Mouse (Mus musculus): ENCODE measurements around the gene Ube2h. TPM values are rescaled to one million over a fixed set of nuclear protein-coding genes. Genes with fewer than 3 reads are reported as not detected.

The Ube2h gene
- polyA plus RNA-seq, 1 experiment = 58.7 TPM

DNA sequence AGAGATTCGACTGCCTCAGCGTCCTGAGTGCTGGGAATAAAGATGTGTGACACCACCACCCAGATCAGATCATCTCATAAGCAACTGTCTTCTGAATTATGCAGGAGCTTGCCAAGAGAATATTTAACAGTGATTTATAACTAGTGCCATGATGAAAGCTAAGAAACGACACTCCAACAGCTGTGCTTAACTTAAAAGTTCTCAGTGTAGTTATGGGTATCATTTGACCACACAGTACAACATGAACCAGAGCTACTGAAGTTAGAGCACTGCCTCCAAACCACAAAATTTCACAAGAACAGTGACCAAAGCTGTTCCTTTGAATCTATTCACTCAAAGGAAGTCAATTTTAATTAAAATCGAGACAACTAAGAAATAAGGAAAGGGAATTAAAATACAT lies 61.4 kb downstream of the Ube2h start:
- Histone ChIP-seq H3K4me3 (ENCODE audit: insufficient read depth, low read depth, low read length) (no peak overlapping the region), H3K27ac (replicated peaks; ENCODE audit: low read depth, low read length) (no peak overlapping the region), H3K4me1 (ENCODE audit: control insufficient read depth, insufficient read depth, insufficient read length, low read length) (no peaks in the 10 kb centered on the region)

DNA sequence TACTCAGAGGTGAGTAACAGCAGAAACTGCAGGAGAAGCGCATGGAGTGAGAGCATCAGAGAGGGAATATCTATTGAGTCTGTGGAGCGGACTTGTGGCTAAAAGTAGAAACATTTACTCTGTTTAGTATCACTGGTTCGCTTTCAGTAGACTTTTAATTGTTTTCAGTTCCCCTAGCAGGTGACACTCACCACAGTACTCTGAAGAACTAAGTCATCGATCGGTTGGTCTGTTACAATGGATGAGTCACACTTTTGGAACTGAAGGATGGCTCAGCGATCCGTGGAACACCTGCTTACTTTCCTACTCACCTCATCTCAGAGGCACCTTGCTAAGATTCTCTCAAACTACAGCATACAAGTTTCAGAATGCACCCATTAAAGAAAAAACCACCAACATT lies 64.2 kb downstream of the Ube2h start:
- H3K27ac ChIP-seq (replicated peaks; ENCODE audit: low read depth, low read length) = no peak overlapping the region
- H3K4me1 ChIP-seq (ENCODE audit: control insufficient read depth, insufficient read depth, insufficient read length, low read length) = no peaks in the 10 kb centered on the region
- H3K4me3 ChIP-seq (ENCODE audit: insufficient read depth, low read depth, low read length) = no peak overlapping the region

GRCm38 (mm10) chr6:30239207-30239606 lies 65.1 kb downstream of the Ube2h start:
- Histone ChIP-seq H3K27ac (replicated peaks; ENCODE audit: low read depth, low read length) (no peak overlapping the region), H3K4me3 (ENCODE audit: insufficient read depth, low read depth, low read length) (no peak overlapping the region), H3K4me1 (ENCODE audit: control insufficient read depth, insufficient read depth, insufficient read length, low read length) (no peaks in the 10 kb centered on the region)

- H3K27ac ChIP-seq (replicated peaks; ENCODE audit: low read depth, low read length) = no peak overlapping the region
These were observed 66.3 kb downstream of the Ube2h start for GRCm38 (mm10) chr6:30238079-30238478.

DNA sequence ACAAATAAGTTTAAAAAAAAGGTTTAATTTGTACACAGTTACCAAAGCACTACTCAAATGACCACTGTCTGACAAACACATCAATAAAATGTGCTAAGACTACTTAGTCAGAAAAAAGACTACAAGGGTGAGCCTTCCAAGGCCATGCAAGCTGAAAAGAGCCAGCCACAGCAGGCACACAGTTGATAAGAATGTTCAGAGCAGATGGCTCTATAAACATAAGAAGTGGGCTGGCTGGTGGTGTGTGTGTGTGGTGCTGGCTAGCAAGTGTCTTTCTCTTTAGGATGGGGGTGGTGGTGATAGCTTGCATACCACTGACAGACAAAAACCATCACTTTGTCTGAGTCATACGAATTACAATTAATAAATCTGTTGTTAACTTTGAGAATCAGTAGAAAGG lies 67.8 kb downstream of the Ube2h start:
- Histone ChIP-seq H3K4me3 (ENCODE audit: insufficient read depth, low read depth, low read length) (no peak overlapping the region), H3K27ac (replicated peaks; ENCODE audit: low read depth, low read length) (no peak overlapping the region)

More at GRCm38 (mm10) chr6:30238079-30238478, 66.3 kb downstream of the Ube2h start:
- Histone ChIP-seq H3K4me1 (ENCODE audit: control insufficient read depth, insufficient read depth, insufficient read length, low read length) (no peaks in the 10 kb centered on the region), H3K4me3 (ENCODE audit: insufficient read depth, low read depth, low read length) (no peak overlapping the region)

DNA sequence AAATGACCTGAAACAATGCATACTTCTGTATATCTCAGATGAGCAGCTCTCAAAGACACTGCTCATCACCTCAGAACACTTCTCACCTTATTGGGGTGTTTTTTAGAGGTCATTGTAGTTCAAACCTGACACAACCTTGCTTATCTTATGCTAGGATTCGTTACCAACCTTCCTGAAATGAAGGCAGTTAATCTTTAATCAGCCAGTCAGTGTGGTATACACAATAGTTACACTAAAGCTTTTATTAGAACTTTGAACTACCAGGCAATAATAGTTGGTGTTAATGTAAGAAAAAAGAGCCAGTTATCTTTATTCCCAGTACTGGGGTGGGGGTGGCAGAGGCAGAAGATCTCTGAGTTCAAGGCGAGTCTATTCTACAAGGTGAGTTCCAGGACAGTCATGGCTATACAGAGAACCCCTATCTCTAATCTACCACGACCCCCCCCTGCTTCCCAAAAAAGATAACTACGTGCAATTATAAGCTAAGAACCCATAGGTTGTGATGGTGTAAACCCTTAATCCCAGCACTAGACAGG lies 72.5 kb downstream of the Ube2h start:
- Histone ChIP-seq H3K4me3 (ENCODE audit: insufficient read depth, low read depth, low read length) (no peak overlapping the region), H3K27ac (replicated peaks; ENCODE audit: low read depth, low read length) (no peak overlapping the region), H3K4me1 (ENCODE audit: control insufficient read depth, insufficient read depth, insufficient read length, low read length) (peaks cover 5% of the 10 kb centered on the region)

More for the DNA sequence above, 67.8 kb downstream of the Ube2h start:
- no peaks in the 10 kb centered on the region for H3K4me1 ChIP-seq (ENCODE audit: control insufficient read depth, insufficient read depth, insufficient read length, low read length)

DNA sequence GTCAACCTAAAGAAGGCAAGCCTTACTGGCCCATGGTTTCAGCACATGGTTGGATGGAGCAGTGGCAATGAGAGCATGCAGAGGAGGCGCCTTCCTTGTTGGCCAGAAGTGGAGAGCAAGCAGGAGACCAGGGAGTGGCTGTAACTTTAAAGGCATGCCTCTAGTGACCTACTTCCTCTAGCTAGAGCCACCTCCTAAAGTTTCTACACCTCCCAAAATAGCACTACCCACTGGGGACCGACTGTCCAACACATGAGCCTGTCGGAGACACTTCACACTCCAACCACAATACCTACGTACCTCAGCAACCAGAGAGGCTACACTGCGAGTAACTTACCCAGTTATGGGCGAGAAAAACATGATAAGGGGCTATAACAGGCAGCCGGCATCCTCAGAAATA lies 74.1 kb downstream of the Ube2h start:
- no peak overlapping the region for H3K27ac ChIP-seq (replicated peaks; ENCODE audit: low read depth, low read length)
- no peak overlapping the region for H3K4me3 ChIP-seq (ENCODE audit: insufficient read depth, low read depth, low read length)
- peaks cover 5% of the 10 kb centered on the region for H3K4me1 ChIP-seq (ENCODE audit: control insufficient read depth, insufficient read depth, insufficient read length, low read length)

DNA sequence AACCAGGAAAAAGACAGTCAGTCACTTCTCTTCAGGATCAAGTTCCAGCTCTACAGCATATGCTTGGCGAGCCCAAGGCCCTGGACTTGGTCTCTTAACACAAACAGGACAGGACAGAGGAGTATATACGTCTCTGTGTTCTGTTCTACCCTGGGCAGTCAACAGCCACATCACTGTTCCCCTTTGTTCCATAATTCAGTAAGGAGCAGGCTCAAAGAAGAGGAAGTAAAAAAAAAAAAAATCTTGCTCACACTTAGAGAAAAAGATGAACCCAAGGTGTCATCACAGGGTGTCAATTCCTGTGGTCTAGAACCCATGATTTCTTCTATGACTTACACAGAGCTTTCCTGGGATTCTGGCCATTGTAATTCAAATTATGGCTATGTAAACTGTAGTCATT lies 75.4 kb downstream of the Ube2h start:
- Histone ChIP-seq H3K4me3 (ENCODE audit: insufficient read depth, low read depth, low read length) (no peak overlapping the region), H3K27ac (replicated peaks; ENCODE audit: low read depth, low read length) (no peak overlapping the region), H3K4me1 (ENCODE audit: control insufficient read depth, insufficient read depth, insufficient read length, low read length) (peaks cover 6% of the 10 kb centered on the region)

DNA sequence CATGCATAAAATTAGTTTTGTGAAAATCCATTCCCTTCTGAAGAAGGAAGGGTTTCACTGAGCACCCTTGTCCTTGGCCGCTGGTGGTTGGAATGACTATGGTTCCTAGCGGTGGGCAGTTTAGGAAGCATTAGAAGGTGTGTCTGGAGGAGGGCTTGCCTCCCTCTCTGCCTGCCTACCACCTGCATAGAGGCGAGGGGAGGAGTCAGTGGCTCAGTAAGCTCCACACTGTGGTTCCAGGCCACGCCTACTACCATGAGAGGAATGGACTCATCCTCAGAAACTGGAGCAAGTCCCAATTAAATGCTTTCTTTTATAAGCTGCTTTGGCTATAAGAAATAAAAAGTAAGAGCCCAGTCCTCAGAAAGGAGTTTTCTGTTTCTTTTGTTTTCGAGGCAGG lies 76.0 kb downstream of the Ube2h start:
- H3K4me1 ChIP-seq (ENCODE audit: control insufficient read depth, insufficient read depth, insufficient read length, low read length) = peaks cover 6% of the 10 kb centered on the region
- H3K4me3 ChIP-seq (ENCODE audit: insufficient read depth, low read depth, low read length) = no peak overlapping the region
- H3K27ac ChIP-seq (replicated peaks; ENCODE audit: low read depth, low read length) = no peak overlapping the region

GRCm38 (mm10) chr6:30226971-30227700 lies 77.2 kb downstream of the Ube2h start:
- no peak overlapping the region for H3K4me3 ChIP-seq (ENCODE audit: insufficient read depth, low read depth, low read length)
- peaks cover 6% of the 10 kb centered on the region for H3K4me1 ChIP-seq (ENCODE audit: control insufficient read depth, insufficient read depth, insufficient read length, low read length)
- no peak overlapping the region for H3K27ac ChIP-seq (replicated peaks; ENCODE audit: low read depth, low read length)

- no peak overlapping the region for H3K4me3 ChIP-seq (ENCODE audit: insufficient read depth, low read depth, low read length)
- peaks cover 2% of the 10 kb centered on the region; the same call in 1 of the 2 replicates for H3K4me1 ChIP-seq (ENCODE audit: control insufficient read depth, insufficient read depth, insufficient read length, low read length)
- no peak overlapping the region for H3K27ac ChIP-seq (replicated peaks; ENCODE audit: low read depth, low read length)
These were observed 79.6 kb downstream of the Ube2h start for GRCm38 (mm10) chr6:30224693-30225092.

DNA sequence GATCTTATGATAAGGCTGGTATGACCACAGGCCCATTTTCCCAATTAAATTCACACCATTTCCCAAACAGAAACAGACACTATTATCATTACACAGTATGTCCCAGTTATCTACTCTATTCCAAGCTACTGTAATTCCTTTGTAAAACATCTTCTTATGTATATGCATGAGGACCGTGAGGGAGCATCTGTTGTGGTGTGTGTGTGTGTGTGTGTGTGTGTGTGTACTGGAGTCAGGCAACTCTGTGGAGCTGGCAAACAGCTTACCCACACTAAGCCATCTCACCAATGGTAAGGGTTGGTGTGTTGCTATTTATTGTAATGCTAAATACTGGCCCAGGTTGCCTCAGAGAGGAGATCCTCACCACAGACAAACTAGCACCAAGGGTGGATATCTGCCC lies 82.0 kb downstream of the Ube2h start:
- no peak overlapping the region for H3K4me3 ChIP-seq (ENCODE audit: insufficient read depth, low read depth, low read length)
- H3K4me1 ChIP-seq (ENCODE audit: control insufficient read depth, insufficient read depth, insufficient read length, low read length) = peaks cover 2% of the 10 kb centered on the region; the same call in 1 of the 2 replicates
- H3K27ac ChIP-seq (replicated peaks; ENCODE audit: low read depth, low read length) = no peak overlapping the region

DNA sequence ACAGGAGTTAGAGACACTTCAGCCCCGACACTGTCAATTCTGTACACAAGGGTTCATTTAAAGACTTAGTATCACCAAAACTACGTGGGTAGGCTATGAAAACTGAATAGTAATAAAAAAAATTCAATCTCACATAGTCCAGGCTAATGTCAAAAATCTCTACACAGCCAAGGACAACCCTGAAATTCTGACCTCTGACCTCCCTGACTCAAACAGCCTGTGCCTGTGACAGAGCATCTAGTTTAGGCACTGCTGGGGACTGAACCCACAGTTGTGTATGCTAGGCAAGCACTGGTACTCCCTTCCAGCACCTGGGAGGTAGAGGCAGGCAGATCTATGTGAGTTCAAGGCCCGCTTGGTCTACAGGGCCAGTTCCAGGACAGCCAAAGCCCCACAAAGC lies 86.8 kb downstream of the Ube2h start:
- Histone ChIP-seq H3K4me3 (ENCODE audit: insufficient read depth, low read depth, low read length) (no peak overlapping the region), H3K4me1 (ENCODE audit: control insufficient read depth, insufficient read depth, insufficient read length, low read length) (no peaks in the 10 kb centered on the region; the same call in 1 of the 2 replicates), H3K27ac (replicated peaks; ENCODE audit: low read depth, low read length) (no peak overlapping the region)

GRCm38 (mm10) chr6:30212468-30212867 lies 91.9 kb downstream of the Ube2h start:
- no peaks in the 10 kb centered on the region; the same call in none of the 2 replicates for H3K4me1 ChIP-seq (ENCODE audit: control insufficient read depth, insufficient read depth, insufficient read length, low read length)
- no peak overlapping the region for H3K27ac ChIP-seq (replicated peaks; ENCODE audit: low read depth, low read length)
- H3K4me3 ChIP-seq (ENCODE audit: insufficient read depth, low read depth, low read length) = no peak overlapping the region

GRCm38 (mm10) chr6:30211641-30212455 lies 92.5 kb downstream of the Ube2h start:
- Histone ChIP-seq H3K4me3 (ENCODE audit: insufficient read depth, low read depth, low read length) (no peak overlapping the region), H3K27ac (replicated peaks; ENCODE audit: low read depth, low read length) (no peak overlapping the region), H3K4me1 (ENCODE audit: control insufficient read depth, insufficient read depth, insufficient read length, low read length) (no peaks in the 10 kb centered on the region; the same call in none of the 2 replicates)
